Mouse (Mus musculus): ENCODE data around the gene A130010J15Rik. TPM values are rescaled to one million over a fixed set of nuclear protein-coding genes. Genes with fewer than 3 reads are reported as not detected.

A130010J15Rik gene
- total and polyA plus RNA-seq, 3 experiments, result 1.4 to 3.2 (median 1.8) TPM

DNA sequence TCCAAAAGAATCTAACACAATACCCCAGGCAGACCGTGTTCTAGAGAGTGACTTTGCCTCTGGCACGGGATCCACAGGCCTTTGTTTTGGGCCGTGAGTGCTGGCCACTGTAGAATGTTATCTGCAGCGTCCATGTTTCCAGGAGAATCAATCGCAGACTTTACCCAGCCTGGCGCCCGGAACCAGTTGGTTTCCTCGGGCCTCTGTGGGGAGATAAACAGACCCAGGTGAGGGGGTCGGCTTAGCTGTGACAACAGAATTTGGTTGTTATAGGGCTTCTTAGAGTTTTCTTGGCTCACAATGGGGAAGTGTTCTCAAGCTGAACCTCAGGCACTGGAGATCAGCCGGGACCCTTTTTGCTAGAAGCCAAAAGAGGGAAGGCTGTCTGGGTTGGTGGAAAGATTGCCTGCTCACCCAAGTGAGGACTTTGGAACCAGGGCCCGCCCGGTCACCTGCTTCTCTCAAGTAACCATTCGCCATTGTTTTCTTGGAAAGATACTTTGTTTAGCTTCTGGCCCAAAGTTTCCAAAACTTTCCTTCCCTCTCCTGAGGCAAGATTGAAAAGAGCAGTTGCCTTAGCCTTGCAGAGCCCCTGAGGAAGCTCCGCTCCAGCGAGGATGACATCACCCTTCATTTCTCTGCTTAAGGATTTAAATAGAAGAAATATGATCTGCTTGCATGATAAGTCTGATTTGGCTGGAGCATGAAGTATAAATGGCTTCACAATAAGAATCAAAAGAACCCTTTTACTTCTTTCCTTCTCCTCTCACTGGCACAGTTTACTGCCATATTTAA lies 11.3 kb upstream of the A130010J15Rik start:
- no peak for DNase-seq

DNA sequence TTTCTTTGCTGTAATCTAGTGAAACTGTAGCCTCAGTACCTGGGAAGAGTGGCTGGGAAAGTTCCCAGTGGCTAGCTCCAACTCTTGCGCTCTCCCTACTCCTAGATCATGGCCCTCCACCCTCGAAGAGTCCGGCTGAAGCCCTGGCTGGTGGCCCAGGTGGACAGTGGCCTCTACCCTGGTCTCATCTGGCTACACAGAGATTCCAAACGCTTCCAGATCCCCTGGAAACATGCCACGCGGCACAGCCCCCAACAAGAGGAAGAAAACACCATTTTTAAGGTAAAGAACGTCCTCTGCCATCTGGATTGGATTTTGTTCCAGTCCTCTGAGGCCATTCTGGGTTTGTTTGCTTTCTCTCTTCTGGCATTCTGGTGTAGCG lies 10.7 kb upstream of the A130010J15Rik start:
- no peak for DNase-seq

DNA sequence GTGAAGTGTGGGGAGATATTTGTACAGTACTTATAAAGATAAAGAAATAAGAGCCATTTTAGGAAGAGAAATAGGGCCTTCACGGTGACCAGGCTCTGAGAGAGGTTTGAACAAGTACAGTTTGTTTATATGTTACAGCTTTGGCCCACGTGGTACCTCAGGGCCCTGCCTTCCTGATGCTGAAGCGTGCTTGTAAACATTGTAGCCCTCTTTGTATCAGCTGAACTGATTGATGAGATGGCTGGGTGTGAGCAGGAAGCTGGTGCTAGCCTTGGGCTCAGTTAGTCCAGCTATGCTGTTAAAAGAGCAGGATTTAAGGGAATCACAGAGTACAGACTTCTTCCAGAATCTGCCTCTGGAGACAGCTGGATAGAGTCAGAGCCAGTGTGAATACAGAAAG lies 8.7 kb upstream of the A130010J15Rik start:
- no peak for DNase-seq

DNA sequence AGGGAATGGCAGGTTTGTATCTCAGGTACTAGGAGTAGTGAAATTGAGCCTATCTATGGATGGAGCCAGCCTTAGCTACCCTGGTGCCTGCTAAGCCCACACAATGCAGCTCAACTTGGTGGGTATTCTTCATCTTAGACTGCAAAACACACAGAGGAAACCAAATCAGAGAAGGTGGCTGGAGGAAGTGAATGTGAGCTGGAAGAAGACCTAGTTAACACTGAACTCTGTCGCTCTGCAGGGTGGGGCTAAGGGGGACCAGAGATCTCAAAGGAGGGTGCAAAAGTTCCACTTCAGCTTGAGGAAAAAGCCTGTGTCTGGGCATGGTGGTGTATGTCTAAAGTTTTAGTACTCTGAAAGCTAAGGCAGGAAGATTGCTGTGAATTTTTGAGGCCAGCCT lies 8.2 kb upstream of the A130010J15Rik start:
- no peak for DNase-seq

DNA sequence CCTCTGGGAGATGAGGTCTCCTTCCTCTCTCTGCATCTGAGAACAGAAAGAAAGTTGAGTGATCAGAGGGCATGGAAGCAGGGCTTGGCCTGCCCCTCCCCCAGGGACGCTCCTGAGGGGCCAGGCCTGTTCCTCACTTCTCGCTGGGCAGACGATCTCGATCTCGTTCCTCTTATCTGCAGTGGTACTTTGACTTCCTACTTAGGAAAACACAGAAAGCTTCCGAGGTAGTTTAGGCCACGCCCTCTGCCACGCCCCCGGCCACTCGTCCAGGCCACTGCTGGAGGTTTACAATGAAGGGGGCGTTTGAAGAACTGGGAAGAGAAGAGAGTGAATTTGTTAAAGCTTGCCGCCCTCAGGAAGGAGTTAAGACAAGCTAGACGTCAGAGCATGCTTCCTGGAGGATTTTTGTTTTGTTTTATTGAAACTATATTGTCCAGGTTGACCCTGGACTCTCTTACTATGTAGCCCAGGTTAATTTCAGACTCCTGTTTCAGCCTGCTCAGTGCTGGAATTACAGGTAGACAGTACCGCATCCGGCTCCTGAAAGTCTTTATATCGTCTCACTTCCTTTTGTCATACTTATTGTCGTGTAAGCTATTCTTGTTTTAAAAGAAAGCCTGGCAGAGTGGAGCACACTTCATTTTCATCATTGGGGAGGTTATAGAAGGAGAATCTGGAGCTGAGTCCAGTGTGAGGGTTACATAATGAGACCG lies 7.4 kb upstream of the A130010J15Rik start:
- peak; percentile 49 for DNase-seq

DNA sequence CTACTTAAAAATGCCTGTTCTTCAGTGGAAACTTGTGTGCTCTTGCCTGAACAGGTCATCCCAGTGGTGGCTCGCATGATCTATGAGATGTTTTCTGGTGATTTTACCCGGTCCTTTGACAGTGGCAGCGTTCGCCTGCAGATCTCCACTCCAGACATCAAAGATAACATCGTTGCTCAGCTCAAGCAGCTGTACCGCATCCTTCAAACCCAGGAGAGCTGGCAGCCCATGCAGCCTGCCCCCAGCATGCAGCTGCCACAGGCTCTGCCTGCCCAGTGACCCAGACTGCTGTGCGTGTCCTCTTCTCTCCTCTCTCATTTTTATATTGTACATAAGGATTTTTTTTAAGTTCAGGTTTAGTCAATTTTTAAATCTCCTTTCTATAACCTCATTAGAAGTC lies 1.4 kb downstream of the A130010J15Rik start:
- DNase-seq, result no peak

DNA sequence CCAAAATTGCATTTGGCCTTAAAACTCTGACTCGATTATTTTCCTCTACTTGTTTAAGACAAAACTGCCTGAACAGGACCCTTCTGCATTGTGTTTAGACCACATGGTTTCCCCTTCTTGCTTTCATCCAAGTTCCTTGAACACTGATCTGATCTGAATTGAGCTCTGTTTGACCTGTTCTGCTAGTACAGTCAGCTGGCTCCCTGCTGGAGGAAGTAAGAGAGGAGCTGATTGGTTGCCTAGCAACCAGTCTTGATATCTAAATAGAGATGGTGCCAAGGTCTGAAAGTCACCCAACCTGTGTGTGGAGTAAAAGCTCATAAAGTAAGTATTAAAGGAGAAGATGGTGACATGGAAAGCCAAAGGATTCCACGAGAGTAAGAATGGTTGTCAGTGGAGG lies 2.0 kb downstream of the A130010J15Rik start:
- DNase-seq, result no peak

DNA sequence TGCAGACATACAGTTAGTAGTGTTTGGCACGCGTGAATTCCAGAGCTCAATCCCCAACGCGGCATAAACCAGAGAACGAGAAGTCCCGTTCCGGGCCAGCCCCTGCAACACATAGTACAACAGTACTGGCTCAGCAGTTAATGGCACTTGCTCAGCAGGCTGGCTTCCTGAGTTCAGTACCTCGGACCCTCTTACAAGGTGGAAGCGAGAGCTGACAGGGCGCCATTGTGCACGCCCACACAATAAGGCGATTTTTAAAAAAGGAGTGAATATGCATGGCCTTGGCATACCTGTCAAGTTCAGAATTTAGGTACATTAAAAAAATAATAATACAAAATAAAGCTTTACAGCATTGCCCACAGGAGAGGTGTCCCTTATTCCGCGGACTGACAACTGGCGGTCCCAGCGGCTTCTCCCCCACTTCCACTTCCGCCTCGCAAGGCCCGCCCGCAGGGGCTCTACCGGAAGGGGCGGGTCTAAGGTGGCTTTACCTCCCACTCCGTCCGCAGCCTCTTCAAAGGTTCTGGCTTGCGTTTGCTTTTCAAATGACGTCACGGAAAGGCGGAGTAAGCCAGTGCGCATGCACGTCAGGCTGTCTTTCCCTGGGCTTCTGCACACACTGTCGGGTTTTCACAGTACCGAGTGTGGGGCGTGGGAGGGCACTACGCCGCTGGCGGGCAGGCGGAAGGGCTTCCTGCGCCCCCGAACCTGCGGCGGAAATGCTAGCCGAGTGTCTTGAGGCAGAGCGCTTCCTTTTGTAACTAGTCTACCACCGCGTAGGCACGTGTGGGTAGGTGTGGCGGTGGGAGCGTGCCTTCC lies 5.4 kb downstream of the A130010J15Rik start:
- peak; percentile 97 for DNase-seq

DNA sequence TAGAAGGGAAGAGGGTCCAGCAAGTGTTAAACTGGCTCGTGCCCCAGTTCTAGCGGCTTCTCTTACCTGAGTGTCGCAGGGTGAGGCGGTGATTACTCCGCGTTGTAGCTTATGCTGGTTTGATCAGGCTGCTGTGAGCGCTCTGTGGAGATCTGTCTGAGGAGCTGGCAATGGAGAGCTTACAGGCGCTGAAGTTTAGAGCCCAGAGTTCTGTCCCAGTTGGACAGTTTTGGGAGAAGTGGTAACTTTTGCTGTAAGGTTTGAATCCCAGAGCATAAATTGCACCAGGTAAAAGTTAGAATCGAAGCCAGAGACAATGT lies 5.9 kb downstream of the A130010J15Rik start:
- no peak for DNase-seq

DNA sequence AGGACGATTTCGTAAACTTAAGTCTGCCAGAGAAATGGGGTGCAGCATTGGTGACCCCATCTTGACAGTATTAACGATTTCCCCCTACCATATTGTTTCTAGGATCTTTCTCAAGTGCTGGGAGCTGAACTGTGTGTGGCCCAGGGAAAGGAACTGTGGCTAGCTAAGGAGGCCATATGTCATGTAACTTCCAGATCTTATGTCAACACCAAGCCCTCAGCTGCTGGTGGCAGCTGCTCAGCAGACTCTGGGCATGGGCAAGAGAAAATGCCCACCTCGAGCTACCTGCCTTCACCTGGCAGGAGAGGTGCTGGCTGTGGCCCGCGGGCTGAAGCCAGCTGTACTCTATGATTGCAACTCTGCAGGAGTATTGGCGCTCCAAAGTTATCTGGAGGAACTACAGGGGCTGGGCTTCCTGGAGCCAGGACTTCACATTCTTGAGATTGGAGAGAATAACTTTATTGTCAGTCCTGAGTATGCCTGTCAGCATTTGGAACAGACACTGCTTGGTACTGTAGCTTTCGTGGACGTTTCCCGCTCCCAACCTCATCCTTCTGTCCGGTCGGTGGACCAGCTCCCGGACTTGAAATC lies 6.4 kb downstream of the A130010J15Rik start:
- DNase-seq, result no peak

DNA sequence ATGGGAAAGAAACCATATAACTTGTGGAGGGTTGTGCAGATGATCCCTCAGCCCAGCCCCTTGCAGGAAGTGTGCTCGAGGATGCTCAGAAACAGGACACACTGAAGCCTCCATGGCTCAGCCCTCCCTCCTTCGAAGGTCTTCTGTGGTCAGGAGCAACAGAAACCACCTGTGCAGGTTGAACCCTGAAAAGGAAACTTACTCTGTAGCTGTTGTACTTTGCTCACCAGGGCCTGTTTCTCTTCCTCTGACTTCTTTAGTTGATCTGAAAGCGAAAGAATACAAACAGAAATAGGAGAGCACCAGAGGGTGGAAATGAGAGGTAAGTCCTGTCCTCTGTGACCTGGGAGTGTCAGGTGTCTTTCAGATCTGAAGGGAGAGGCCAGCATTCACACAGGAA lies 13.3 kb downstream of the A130010J15Rik start:
- no peak for DNase-seq

DNA sequence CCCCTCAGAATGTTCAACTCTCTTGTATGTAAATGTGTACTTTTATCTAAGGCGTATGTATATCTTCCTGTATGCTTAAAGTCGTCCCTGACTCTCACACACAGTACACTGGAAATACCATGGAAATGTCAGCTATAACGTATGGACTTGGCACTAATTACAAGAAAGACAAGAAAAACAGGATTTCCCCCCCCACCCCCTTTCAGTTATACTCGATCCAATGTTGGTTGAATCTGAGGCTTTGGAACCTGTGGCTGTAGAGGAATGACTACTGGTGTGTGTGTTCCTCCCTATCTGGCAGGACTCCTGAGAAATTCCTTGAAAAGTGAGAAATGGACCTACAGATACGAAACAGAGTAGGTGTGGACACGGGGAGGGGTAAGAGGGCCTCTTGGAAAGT lies 20.4 kb downstream of the A130010J15Rik start:
- no peak for DNase-seq

DNA sequence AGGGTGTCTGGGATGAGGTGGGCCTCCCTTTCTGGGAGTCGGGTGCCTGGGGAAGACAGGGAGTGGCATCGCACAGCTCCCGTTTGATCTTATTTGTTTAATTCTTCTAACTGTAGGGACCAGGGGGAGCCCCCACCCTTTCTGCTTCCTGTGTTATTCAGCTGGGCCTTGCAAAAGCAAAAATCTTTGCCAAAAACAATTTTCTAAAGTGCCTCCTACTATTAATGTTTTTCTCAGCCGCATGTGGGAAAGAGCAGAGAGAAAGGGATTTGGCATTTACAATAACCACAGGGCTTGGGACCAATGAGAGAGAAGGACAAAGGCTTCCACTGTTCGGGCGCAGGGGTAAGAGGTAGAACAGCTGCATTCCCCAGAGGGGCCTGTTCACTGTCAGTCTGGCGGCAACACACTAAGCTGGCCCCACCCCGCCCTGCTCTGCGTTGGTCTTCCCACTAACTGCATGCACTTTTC lies 21.3 kb downstream of the A130010J15Rik start:
- peak; percentile 14 for DNase-seq

DNA sequence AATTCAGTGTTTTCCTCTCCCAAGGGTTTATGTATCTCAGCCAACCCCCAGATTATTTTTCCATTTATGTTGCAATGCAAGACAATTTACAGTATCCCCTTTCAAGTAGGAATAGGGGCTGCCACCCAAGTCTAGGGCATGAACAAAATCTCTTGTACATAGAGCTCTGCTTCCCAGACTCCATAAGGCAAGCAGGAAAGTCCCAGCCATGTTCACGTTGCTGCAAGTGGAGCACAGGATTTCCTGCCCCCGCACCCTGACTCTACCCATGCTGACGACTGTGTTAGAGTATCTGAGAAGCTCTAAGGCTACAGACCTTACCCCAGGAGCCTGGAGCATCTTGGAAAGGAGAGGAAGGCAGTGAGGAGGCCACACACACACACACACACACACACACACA lies 21.9 kb downstream of the A130010J15Rik start:
- no peak for DNase-seq

DNA sequence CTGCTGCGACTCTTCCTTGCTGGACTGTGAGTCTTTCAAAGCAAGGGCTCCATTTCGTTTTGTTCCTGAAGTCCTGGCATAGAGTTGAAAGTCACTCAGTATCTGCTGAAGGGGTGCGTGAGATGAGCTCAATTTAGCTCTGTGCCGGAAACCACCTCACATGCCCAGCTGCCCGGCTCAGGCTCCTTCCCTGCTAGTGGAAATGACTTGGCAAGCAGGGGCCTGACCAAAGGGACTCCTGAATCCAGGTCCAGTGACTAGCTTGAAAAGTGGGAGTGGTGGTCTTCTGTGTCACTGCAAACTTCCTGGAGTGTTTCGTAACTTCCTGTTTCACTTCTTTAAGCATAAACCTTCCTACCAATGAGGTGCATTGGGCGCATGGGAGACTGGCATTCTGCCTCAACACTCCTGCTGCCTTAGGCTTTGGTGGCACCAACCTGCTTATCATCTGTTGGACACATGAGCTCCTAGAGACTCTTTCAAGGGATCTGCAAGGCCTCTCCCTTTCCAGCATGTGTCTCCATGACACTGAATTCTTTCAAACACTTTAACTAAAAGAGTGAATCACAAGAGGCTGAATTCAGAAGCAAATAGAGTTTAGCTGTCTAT lies 23.9 kb downstream of the A130010J15Rik start:
- DNase-seq, result no peak

DNA sequence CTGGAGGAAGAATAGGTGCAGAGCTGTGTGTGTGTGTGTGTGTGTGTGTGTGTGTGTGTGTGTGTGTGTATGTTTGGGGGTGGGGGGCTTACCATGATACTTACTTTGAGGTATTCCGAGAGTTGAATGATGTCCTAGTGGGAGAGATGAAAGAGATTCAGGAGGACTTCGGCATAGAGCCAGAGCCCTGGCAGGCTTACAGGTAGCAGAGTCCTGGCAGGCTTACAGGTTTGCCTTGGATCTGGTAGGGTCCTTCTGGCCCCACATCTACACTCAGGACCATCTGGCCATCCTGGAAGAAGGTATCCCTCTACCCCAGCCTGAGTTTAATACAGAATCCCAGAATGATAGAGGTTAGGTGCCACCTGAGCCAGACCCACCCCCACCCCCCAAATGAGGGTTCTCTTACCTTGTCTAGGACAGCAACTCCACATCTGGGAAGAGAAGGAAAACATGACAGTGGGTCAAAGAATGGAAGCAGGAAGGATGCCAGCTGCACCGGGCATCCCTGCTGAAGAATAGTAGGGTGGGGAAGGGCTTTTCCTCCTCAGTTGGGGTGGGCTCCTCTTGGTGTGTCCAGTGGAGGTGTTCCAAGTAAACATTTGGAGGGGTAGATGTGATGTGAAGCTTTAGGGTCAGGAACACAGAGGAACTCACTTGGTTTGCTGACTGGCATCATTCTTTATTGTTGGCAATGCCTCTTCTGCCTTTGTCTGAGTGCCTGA lies 26.7 kb downstream of the A130010J15Rik start:
- DNase-seq, result no peak

DNA sequence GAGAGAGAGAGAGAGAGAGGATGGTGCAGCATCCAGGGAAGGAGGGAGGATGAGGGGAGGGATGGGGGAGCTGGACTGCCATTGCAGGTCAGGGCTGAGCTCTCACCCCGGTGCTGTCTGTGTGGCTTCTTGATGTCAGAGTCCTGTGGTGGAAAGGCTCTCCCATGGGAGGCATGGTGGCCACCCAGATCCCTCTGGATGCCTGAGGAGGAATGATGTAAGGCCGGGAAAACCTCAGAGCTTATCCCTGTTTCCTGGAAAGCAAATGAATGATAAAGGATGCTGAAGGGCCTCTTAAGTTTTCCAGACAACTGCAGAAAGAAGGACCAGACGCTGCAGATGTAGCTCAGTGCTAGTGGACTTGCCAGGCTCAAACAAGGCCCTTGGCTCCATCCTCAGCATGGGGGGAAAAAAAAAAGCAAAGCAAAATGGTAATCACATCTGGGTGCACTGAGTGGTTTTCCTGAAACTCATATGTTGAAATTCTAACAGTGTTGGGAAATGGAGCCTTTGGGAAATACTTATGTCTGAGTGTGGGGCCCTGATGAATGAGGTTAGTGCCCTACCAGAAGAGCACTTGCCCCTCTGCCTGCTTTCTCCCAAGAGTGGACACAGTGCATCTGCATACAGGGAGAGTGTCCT lies 27.4 kb downstream of the A130010J15Rik start:
- no peak for DNase-seq

DNA sequence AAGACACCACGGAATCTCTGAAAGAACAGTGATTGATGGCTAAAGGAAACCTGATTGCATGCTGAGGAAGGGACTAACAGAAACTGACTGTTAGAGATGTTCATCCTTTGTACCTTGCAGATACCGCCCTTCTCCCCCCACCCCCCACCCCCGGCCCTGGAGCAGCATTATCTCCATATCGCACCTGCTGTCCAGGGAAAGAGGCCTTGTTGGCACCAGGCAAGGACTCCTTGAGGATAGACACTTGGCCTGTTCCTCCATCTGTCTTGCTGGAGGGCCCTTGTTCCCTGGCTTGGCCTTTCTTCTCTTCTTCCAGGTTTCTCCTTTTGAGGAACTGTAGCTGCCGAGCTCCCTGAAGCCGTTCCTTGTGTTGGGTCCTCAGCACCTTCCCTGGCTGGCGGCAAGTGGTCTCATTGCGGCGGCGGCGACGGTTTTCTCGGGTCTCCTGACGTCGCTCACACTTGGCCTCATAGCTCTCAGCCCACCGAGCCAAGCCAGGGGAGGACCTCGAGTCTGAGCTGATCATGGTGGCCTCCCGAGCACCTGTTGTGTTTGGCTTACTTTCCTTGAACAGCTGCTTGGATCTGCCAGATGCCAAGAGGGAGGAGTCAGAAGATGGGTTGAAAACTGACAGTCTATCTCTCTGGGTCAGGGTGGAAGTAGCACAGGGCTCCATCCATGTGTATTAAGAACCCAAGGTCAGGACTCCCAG lies 29.8 kb downstream of the A130010J15Rik start:
- DNase-seq, result no peak

DNA sequence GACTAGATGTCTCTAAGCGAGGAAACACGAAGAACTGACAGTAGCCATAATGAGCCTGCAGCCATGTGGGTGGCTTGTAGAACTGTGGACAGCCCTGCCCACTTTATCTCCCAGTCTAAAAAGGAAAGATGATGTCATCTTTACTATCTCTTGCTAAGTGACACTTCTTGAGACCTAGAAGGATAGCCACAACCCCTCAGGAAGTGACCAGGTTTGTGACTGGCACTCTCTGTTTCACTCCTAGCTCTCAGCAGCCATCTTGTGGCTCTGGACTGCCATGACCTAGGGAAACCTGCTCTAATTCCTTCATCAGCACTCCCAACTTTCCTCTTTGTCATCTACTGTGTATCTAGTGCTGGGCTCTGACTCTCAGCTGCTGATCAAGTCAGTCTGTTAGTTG lies 30.5 kb downstream of the A130010J15Rik start:
- DNase-seq, result no peak
